Mouse (Mus musculus): ENCODE measurements around the gene Ipo9.

Gene Ipo9

DNA sequence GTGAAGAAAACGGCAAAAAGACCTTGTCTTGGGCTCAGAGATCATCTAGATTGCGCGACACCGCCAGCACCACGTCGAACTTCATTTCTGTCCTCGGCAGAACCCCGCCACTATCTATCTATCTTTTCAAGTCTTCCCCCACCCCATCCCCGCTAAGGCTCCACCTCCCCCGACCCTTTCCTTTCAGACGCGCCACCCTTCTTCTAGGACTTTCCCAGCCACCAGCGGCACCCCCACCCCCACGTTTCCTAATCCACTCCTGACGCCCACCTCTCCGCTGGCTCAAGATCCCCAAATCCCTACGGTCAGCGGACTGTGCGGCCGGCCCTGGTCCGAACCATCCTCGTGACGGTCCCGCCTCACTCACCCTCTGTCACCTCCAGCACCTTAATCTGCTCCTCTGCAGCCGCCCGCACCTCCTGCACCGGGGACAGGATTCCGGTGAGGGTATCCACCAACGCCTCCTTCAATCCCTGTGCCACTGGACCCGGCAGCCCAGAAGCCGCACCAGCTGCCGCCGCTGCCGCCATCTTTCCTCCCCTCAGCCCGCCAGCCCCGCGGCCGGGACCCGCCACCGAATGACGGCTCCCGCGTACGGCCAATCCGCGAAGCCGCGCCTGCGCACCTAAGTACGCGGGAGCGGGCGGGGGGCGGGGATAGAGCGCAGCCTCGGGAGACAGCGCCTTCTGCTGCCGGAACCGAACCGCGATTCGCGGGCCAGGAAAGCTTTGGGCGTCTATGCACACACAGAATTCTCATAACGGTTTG is at the start of gene Ipo9:
Ipo9 (minus strand) TSS at position 599 of the 768 bp plus-strand sequence.
- DNase-seq = peak; percentile 92

DNA sequence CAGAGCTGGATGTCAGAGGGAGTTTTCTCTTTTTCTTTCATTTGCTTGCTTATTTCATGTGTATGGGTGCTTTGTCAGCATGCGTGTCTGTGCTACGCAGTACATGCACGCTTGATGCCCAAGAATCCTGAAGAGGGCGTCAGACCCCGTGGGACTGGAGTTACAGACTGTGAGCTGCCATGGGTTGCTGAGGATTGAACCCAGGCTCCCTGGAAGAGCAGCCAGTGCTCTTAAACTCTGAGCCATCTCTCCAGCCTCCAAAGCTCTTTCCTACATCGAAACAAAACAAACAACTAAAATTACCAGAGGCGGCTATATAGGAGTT is 45.2 kb upstream of the Ipo9 start:
- DNase-seq = no peak

DNA sequence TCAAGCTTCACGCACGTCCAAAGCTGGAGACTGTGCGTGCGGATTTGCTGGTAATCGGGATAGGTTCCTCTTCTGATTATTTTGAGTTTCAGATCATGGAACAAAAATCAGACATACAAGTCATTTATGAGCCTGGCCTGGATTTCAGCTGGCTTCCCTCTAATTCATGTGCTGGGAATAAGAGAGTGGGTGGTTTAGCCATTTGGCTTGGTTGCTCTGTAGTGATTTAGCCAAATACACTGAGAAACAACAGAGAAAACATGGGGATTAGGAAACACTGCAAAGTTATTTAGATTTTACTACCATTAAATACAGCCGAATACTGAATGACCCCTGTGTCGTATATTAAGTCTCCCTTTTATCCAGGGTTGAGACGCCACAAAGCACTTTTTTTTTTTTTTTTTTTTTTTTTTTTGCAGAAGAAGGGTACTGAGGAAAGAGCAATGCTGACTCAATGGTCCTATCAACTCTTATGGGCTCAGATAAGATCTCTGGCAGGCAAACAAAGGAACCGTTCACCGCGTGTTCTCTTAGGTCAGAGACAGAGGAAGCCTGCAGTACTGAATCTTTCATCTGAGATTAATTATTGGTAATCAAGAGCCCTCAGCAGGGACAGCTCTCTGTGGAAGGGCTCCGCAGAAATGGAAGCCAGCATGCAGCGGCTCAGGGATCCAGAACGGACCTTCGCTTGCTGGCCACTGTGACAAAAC is 44.7 kb upstream of the Ipo9 start:
- DNase-seq = no peak

GRCm38 (mm10) chr1:135472536-135472935 is 42.2 kb upstream of the Ipo9 start:
- DNase-seq = no peak

DNA sequence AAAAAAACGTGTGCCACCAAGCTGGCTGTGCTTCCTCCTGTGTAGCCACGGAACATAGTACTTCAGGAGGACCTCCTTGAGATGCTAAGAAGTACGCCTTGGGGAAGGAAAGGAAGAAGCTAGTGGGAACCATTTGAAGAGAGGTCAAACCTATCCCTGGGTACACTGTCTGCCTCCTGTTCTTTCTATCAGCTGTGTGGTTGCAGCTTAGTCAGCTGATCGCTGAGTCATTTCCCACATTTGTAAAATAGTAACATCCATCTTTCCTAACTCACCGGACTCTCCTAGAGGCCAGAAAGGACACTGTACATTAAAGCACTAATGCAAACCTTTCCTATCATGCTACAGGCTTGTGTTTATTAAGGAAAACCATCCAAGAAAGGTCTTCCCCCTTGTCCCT is 41.4 kb upstream of the Ipo9 start:
- no peak for DNase-seq

GRCm38 (mm10) chr1:135470546-135470945 is 40.2 kb upstream of the Ipo9 start:
- DNase-seq = no peak

DNA sequence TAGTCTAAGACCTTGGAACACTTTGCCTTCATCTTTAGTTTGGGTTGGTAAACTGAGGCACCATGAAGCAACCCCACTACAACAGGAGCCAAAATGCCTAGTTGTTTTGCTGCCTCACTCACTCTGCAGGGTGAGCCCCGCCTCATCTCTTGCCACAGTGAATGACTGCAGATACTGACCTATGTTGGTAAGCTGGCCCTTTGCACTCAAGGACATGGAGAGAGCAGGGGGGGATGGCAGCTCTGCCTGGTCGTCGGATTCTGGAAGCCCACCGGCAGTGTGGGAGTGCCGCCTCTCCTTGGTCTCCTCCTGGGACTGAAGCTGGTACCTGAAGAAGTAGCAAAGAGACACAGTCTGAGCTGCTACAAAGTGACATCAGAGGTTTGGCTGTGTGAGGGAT is 37.2 kb upstream of the Ipo9 start:
- DNase-seq = no peak

DNA sequence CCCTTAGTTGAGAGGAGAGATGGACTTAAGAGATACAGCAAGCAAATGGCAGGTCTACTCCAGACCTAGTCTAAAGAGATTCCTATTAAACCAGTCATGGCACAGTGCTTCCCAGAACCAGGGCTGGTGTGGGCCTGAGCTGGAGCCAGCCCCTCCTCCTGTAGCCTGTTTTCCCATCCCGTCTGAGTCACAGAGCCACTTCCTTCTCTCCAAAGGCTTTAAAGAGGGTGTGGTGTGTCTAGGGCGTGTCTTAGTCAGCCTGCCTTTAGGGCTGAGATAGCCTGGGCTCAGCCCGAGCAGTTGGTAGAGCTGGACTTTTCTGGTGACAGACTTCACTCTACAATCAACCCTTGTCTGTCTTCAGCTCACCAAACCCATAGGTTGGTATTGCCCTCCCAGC is 36.6 kb upstream of the Ipo9 start:
- DNase-seq = no peak

- DNase-seq = no peak
Observed at GRCm38 (mm10) chr1:135465734-135466133, 35.4 kb upstream of the Ipo9 start.

- DNase-seq = no peak
Observed at GRCm38 (mm10) chr1:135462736-135463135, 32.4 kb upstream of the Ipo9 start.

- DNase-seq = no peak
Observed at GRCm38 (mm10) chr1:135462304-135462703, 32.0 kb upstream of the Ipo9 start.

DNA sequence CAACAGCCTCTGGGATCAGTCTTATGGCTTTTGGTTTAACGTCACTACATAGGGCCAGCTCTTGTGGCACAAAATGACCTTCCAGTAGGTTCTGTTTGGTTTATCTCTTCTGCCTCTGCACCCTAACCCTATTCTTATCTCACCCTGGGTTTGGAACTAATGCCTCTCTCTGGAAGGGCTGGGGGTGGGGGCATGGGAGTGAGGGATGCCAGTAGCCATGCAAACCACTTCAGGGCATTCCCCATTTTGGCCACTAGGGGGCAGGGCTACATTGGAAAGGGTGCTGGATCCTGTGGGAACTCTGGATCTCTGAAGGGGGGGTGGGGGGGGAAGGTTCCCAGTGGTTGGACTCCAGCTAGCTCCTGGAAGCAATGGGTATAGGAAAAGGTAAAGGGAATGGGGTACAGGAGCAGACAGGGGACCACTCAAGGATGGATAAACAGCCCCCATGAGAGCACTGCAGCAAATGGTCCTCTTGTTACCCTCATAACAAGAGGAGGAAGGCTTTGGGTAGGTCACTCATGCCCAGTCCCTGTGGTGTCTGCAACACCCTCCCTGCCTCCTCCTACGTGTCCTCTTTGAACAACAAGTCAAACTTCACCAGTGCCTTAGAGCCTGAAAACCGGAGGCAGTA is 30.9 kb upstream of the Ipo9 start:
- DNase-seq = peak; percentile 22

DNA sequence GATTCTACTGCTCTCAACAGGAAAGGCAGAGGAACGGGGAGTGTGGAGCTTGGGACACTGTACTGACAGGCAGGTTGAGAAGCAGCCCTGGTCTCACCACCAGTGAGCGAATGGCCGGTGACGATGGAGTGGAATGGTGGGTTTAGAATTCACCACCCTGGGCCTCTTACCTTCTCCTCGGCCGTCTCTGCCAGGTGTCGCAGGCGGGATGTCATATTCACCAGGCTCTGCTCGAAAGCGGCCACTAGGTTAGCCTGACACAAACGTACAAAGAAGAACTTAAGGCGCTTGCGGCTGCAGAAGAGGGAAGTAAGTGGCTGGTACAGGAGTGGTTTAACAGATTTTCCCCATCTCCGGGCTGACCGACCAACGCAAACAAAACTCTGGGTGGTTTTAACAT is 30.2 kb upstream of the Ipo9 start:
- no peak for DNase-seq

DNA sequence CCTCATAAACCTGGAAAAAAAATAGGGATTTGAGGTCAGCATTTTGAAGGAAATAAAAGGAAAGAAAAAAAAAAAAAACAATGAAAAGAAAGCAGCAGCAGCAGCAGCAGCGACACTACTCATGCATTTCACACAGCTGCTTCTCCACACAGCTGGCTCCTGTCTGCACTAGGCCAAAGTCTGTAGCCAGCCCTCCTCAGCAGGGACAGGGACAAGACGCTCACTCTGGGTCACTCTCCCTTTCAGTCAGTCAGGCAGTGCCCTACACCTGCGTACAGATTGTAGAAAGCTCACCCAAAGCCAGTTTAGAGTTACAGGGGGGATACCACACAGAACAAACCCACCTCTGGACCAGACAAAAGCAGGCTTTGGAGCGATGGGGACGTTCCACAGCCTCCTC is 27.6 kb upstream of the Ipo9 start:
- no peak for DNase-seq

GRCm38 (mm10) chr1:135452259-135452658 is 22.0 kb upstream of the Ipo9 start:
- DNase-seq = no peak

- DNase-seq = no peak
Observed at GRCm38 (mm10) chr1:135451419-135451818, 21.1 kb upstream of the Ipo9 start.

- DNase-seq = no peak
Observed at GRCm38 (mm10) chr1:135449876-135450275, 19.6 kb upstream of the Ipo9 start.

DNA sequence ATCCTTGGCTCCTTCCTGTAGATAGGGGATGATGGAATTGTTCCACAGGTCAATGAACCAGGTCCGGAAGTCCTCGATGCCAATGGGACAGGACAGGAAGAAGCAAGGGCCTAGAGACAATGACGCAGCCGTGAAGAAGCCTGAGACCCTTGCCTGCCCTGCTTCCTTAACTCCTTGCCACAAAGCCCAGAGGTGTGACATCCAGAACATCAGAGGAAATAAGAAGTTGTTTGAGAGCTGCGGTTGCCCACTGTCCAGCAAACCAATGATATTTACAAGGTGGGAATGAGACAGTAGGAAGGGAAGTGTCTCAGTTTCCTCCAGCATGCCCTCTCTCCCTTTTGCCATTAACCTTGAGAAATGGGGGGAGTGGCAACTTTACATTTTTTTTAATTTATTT is 18.6 kb upstream of the Ipo9 start:
- no peak for DNase-seq

DNA sequence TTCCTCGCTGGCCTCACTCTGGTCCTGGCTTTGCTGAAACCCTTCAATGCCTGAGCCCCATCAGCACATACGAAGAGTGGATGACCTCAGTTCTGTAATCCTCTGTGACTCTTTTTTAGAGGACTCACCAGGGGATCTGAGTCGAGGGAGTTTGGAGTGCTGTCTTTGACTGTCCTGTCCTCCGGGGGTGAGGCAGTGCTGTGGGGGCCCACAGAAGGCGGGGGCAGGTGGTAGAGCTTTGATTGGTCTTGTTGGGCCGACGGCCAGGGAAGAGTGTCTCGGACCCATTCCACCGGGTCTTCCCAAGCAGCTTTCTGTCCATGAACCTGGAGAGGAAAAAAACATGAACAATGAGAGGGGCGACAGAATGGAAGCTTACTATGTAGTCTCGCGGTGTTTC is 13.2 kb upstream of the Ipo9 start:
- no peak for DNase-seq

DNA sequence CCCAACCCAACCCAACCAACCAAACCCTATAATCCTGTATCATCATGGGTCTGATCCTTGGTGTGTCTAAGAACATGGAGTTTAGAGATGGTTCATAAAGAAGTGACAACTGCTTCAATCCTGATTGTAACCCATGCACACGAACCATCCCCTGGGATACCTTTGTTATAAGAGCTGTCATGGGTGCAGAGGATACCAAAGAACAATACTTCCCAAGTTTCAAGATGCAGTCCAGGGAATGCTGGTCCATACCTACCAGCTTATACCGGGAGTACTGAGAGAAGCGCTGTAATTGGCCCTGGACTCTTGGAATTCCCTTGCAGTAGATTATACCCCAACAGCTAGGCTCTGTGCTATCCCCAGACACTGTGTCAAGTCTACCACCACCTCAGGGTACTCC is 11.6 kb upstream of the Ipo9 start:
- no peak for DNase-seq

DNA sequence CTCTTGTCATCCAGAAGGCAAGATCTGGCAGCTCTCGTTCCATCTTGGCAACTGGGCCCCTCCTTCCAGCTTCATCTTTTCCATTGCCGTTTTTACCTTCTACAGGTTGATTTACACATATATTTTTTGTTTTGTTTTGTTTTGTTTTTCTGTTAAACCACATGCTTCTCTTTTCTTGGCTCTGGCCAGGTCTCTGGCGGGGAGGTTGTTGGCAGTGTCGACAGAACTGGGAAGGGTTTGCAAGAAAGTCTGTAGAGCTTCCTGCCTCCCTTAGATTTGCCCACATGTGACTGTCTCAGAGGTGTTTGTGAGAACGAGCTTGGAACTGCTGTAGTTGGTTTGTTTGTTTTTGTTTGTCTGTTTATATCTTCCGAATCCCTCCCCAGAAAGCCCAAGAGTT is 10.7 kb upstream of the Ipo9 start:
- no peak for DNase-seq

- DNase-seq = no peak
Observed at GRCm38 (mm10) chr1:135438801-135439200, 8.5 kb upstream of the Ipo9 start.

- DNase-seq = no peak
Observed at GRCm38 (mm10) chr1:135435823-135436222, 5.5 kb upstream of the Ipo9 start.

DNA sequence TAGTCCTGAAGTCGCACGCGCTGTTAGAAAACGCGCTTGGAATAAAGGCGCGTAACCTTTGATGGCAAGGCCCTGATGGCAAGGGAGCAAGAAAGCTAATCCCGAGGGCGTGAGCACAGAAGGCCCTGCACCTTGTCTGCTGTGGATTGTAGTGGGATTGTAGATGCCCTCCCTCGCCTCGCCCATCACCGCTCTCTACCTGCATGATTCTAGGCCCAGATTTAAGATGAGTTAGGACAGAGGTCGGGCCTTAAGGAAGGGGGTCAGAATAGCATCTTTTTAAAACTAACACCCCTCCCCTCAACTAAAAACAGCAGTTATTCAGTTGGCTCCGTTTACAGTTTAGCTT is 344 bp upstream of the Ipo9 start:
- DNase-seq = no peak

DNA sequence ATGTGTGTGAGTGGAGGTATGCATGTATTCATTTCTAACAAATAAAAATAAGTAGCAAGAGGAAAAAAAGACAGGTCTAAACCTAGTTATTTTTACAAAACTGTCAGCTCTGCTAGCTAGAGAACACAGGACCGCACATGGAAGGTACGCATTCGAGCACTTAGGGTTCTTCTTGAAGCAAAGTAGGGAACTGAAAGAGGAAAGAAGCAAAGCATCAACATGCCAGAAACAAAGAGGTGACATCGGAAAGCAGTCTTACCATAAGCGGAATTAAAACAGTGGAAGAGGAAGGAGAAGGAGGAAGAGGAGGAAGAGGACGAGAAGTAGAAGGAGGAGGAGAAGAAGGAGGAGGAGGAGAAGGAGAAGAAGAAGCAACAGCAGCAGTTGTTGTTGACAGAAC is 2.9 kb downstream of the Ipo9 start:
- DNase-seq = no peak
